Mouse (Mus musculus) heart, postnatal 25 days (tissue): ENCODE measurements at regions not wholly inside any gene's neighbourhood (a gene's known extent, or its start where the extent isn't known, plus 50 kb on each side); places are given as distances from the start of the nearest gene placed in this dataset.

Experiments
- DNase-seq: peaks from one replicate; pipeline ENCODE4 v3.0.0; 2022; ENCODE audit warnings: low spot score
- intact Hi-C: fragments of 180-260 bp; cut with DNase I; formaldehyde crosslinking; loops from one replicate; pipeline ENCODE4 v1.15.1; 2025

DNA sequence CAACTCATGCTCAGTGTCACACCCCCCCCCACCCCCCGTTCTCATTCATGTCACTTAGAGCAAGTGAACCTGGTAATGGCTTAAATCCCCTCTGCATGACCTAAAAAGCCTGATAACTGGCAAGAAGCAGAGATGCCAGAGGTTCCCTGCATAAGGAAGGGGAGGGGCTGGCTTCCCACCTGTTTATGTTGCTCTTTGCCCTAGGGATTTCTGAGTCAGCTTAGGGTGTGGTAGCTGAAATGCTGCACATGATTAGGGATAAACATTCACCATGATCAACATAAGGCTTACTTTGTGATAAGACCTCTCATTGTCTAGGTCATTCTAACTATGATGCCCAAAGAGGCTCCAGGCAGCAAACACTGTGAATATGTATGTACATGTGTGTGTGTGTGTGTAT is 72.7 kb upstream of the A230072I06Rik start:
- intact Hi-C loops, result no loop called here
- DNase-seq, result no peak

DNA sequence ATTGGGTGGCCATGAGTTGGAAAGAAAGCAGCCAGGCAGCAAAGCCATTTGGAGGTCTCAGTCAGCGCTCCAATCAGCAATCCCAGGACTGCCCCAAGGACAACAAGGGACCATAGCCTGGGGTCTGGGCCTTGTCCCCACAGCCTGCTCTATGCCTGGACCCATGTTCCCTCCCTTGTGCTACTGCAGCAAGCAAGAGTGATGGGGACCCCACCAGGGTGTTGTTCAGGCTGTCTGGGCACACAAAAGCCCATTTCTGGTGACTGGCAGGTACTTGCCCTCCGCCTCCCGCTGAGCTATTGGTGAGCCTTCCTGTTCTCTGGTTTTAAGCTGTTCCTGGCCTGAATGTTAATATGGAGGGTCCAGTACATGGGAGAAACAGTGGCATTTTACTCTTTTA is 71.2 kb upstream of the A230072I06Rik start:
- intact Hi-C loops, result no loop called here
- DNase-seq, result no peak

DNA sequence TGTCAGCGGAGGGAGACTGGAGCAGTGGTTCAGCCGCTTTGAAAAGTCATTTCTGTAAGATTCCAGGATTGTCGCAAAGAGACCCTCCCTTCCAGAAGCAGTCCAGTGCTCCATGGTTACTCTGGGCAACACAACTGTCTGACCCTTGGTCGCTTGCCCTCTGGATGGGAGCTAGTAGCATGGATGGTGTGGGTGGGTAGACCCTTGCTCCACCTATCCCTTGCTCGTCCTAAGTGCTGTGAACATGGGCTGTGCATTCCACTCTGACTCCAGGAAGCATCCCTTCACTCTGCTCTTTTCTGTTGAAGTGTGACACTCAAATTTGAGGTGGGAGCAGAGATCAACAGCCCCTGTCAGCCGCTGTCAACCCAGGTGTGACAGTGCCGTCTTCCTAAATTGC is 64.8 kb upstream of the A230072I06Rik start:
- intact Hi-C loops, result no loop called here
- DNase-seq, result no peak

DNA sequence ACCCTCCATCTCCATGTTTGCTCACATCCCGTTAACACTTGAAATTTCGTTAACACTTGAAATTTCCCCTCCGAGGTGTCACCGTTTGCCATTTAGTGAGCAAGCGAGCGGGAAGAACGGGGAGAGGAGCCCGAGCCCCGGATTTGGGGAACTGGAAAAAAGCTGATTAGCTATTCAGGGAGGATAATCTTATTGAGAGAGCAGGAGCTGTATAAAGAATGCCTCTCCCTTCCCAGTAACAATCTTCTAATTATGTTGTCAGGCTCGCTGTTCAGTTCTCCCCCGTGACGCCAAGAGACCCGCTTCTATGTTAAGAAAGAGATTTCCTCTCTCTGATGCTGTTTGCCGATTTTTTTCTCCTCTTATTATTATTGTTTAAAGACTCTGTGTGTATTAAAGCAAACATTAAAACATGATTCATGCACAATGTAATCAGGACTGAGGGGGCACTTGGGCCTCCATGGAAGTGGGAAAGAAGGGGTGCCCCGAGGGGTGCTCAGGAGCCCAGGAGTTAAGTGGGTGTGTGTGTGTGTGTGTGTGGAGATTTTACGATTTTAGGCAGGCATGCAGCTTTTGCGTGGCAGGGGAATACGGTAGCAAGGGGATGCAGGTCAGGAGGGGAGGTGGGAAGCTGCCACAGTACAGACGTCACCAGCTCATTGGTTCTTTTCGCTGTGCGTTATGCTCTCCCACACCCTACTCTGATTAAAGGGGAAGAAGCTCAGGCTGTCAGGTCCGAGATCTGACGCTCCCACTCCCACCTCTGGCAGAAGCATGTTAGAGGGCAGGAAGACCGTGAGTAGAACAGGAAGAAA is 64.2 kb upstream of the A230072I06Rik start:
- intact Hi-C loops, result no loop called here
- DNase-seq, result no peak

DNA sequence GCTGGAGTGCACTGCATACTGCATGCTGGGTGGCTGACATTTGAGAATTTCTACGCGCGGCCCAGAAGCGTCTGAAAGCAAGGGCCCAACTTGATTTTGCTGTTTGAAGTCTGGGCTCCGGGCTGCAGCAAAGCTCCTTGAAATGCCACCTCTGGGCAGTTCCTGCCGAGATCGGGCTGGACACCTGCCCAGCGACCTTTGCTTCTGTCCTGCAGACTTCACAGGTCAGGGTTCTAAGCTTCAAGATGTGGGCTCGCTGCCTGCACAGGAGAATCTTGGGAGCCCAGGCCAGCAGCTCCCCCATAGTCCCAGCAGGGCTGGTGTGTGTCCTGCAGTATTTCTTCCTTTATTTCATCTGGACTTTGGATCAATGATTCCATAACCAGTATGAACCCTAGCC is 57.1 kb upstream of the A230072I06Rik start:
- no peak for DNase-seq
- intact Hi-C loops, result no loop called here

DNA sequence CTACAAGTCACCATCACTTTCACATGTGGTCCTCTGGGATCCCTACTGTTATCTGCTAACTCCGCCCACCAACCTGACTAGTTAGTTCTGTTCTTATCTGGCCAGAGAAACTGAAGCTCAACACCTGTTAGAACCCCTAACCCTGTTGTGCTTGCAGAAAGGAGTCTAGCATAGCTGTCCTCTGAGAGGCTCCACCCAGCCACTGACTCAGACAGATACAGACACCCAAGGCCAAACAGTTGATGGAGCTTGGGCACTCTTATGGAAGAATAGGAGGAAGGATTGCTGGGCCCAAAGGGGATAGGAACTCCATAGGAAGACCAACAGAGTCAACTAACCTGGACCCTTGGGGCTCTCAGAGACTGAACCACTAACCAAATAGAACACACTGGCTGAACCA is 55.2 kb upstream of the A230072I06Rik start:
- DNase-seq, result no peak
- intact Hi-C loops, result no loop called here
